Mouse (Mus musculus): ENCODE measurements around the gene Marf1. TPM values are rescaled to one million over a fixed set of nuclear protein-coding genes. Genes with fewer than 3 reads are reported as not detected.

Gene Marf1
- polyA plus RNA-seq, 1 experiment from 2014 or later: 17.7 TPM

MicroRNA genes within 50 kb of the gene (microRNA counts, 519-probe panel; counts per million panel counts)
- microRNA mmu-miR-484: 2,728 counts per million, percentile 59 among the panel's probes with 10 or more counts

Small RNA genes lying within 50 kb of the gene (microRNA-seq; reads per million reads assigned to microRNA genes)
- gene Gm27671: 0.61 reads per million
- 1,895 reads per million, percentile 81 among the genes with 10 or more reads in this experiment for gene Mir484

Other genes starting within 250 kb of the Marf1 start
- gene 2900011O08Rik, start 176.7 kb downstream of the Marf1 start, polyA plus RNA-seq (2015; fragmentation: Nextera tagmentation; extraction: Ambion mirVana): 1.3 and 1.4 TPM in 2 replicates
- gene Ifitm7, start 176.5 kb downstream of the Marf1 start, polyA plus RNA-seq (2015; fragmentation: Nextera tagmentation; extraction: Ambion mirVana): not detected in 2 replicates
- 96.4 and 100 TPM in 2 replicates for gene Nde1, start 76 bp downstream of the Marf1 start, polyA plus RNA-seq (2015; fragmentation: Nextera tagmentation; extraction: Ambion mirVana)
- 1.9 and 3.0 TPM in 2 replicates for gene Myh11, start 128.0 kb upstream of the Marf1 start, polyA plus RNA-seq (2015; fragmentation: Nextera tagmentation; extraction: Ambion mirVana)
- gene Fopnl, start 154.1 kb upstream of the Marf1 start, polyA plus RNA-seq (2015; fragmentation: Nextera tagmentation; extraction: Ambion mirVana): 143 and 149 TPM in 2 replicates
- 14.8 and 15.6 TPM in 2 replicates for gene Abcc1, start 198.2 kb upstream of the Marf1 start, polyA plus RNA-seq (2015; fragmentation: Nextera tagmentation; extraction: Ambion mirVana)

All from limb, embryonic 15.5 days (tissue).